Mouse (Mus musculus): ENCODE measurements around the gene Polr3b. TPM values are rescaled to one million over a fixed set of nuclear protein-coding genes. Genes with fewer than 3 reads are reported as not detected.

Gene Polr3b
- polyA plus RNA-seq, 1 experiment from 2014 or later, result 18.2 TPM

DNA sequence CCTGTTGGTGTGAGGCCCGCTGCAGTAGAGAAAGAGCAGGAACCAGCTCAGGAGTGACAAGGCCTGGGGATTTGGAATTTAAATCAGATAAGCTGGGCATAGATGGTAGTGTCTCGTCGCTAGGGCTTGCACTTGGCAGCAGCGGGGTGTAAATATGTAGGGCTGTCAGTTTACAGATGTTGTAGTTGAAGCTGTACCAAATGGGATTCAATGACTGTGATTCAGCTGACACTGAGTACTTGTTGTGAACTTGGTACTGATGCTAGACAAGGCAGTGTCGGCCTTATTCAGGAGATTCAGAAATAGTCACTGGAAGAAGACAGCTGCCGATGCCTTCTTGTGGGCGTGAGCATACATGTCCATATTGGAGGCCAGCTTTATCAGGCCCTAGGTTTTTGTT is 39.9 kb upstream of the Polr3b start:
- 87% methylated on average over 7 of the region's 7 CpGs for whole genome bisulfite sequencing
- Histone ChIP-seq H3K4me1 (replicated peaks; ENCODE audit: control insufficient read depth, insufficient read depth, low read length) (no peaks in the 10 kb centered on the region), H3K27ac (ENCODE audit: low read depth, low read length) (no peak overlapping the region), H3K4me3 (ENCODE audit: low read depth, low read length) (no peak overlapping the region), H3K4me2 (replicated peaks; ENCODE audit: low read depth, low read length) (no peak overlapping the region), H3K9ac (ENCODE audit: low read depth, low read length) (no peak overlapping the region), H3K36me3 (ENCODE audit: control insufficient read depth, insufficient read depth, low read length) (no peaks in the 10 kb centered on the region), H3K27me3 (ENCODE audit: control insufficient read depth, insufficient read depth, low read length) (no peaks in the 10 kb centered on the region; the same call in 1 of the 2 replicates), H3K9me3 (ENCODE audit: control insufficient read depth, low read length) (no peaks in the 10 kb centered on the region)
- DNase-seq (ENCODE audit: low spot score), result no peak
- no peak for ATAC-seq (ENCODE audit: low FRiP score)

DNA sequence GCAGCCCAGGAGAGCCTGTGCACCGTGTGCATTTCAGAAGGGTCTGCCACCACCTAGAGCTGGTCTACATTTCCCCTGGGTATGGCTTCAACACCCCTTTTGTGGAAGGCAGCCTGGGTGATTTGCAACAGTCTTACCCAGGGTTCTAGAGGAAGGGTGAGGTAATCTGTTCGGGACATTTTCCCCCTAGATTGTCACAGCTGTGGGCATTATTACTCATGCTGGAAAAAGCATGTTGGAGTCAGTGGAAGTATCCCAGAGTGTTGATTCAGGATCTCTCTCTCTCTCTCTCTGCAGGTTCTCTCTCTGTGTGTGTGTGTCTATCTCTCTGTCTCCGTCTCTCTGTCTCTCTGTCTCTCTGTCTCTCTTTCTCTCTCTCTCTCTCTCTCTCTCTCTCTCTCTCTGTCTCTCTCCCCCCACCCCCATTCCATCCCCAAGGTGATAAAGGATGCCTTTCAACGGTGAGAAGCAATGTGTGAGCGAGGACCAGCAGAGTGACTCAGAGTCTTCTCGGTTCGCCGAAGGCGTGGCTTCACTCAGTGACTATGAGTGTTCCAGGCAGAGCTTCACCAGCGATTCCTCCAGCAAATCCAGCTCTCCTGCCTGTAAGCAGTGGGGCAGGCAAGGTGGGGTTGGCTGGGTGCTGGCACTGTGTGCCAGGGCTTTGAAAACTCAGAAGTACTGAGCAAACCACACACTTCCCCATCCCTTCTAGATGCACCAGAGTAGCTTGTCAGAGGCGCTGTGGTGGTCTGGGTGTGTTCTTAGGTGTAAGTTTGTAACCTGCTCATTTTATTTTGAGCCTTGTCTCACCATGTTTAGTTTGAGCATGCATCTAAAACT is 37.4 kb upstream of the Polr3b start:
- no peaks in the 10 kb centered on the region for H3K36me3 ChIP-seq (ENCODE audit: control insufficient read depth, insufficient read depth, low read length)
- WGBS, result 77% methylated on average over 11 of the region's 11 CpGs
- H3K4me3 ChIP-seq (ENCODE audit: low read depth, low read length), result no peak overlapping the region
- no peaks in the 10 kb centered on the region for H3K9me3 ChIP-seq (ENCODE audit: control insufficient read depth, low read length)
- no peak overlapping the region for H3K4me2 ChIP-seq (replicated peaks; ENCODE audit: low read depth, low read length)
- DNase-seq (ENCODE audit: low spot score) (no peak), ATAC-seq (ENCODE audit: low FRiP score) (no peak)
- no peaks in the 10 kb centered on the region for H3K4me1 ChIP-seq (replicated peaks; ENCODE audit: control insufficient read depth, insufficient read depth, low read length)
- H3K9ac ChIP-seq (ENCODE audit: low read depth, low read length), result no peak overlapping the region
- no peak overlapping the region for H3K27ac ChIP-seq (ENCODE audit: low read depth, low read length)
- H3K27me3 ChIP-seq (ENCODE audit: control insufficient read depth, insufficient read depth, low read length), result no peaks in the 10 kb centered on the region

DNA sequence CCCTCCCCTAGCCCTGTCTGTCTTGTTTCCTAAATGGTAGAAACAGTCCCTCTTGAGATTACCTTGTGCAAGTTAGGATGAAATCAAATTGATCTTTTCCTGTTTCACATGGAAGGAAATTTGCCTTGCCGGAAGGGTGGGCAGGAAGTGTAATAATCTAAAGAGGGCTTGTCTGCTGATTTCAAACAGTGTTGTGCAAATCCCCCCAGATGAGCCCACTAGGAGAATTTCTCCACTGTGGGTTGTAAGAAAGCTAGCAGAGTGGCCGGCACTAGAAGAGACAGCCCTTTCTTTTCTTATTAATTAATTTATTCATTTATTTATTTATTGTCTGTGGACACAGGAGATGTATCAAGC is 36.8 kb upstream of the Polr3b start:
- H3K4me1 ChIP-seq (replicated peaks; ENCODE audit: control insufficient read depth, insufficient read depth, low read length), result no peaks in the 10 kb centered on the region
- no peaks in the 10 kb centered on the region for H3K36me3 ChIP-seq (ENCODE audit: control insufficient read depth, insufficient read depth, low read length)
- no peak for ATAC-seq (ENCODE audit: low FRiP score)
- DNase-seq (ENCODE audit: low spot score), result no peak
- no peak overlapping the region for H3K4me3 ChIP-seq (ENCODE audit: low read depth, low read length)
- H3K9ac ChIP-seq (ENCODE audit: low read depth, low read length), result no peak overlapping the region
- no peak overlapping the region for H3K27ac ChIP-seq (ENCODE audit: low read depth, low read length)
- H3K9me3 ChIP-seq (ENCODE audit: control insufficient read depth, low read length), result no peaks in the 10 kb centered on the region
- WGBS, result 85% methylated on average over 2 of the region's 2 CpGs
- no peak overlapping the region for H3K4me2 ChIP-seq (replicated peaks; ENCODE audit: low read depth, low read length)
- H3K27me3 ChIP-seq (ENCODE audit: control insufficient read depth, insufficient read depth, low read length), result no peaks in the 10 kb centered on the region

DNA sequence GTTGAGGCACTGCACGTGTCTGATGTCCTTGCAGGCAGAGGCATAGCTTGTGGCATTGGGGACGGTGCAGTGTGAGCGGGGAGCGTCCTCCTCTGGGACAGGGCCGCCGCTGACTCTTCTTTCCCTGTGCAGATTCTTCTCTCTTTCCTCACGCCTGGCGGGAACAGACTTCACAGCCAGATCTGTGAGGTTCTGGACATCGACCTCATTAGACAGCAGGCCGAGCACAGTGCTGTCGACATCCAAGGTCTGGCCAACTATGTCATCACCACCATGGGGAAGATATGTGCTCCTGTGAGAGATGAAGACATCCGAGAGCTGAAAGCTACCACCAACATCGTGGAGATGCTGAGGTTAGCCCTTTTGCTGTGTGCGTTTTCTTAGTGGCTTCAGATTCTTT is 31.1 kb upstream of the Polr3b start:
- Histone ChIP-seq H3K36me3 (ENCODE audit: control insufficient read depth, insufficient read depth, low read length) (no peaks in the 10 kb centered on the region), H3K4me3 (ENCODE audit: low read depth, low read length) (no peak overlapping the region), H3K4me2 (replicated peaks; ENCODE audit: low read depth, low read length) (no peak overlapping the region), H3K27me3 (ENCODE audit: control insufficient read depth, insufficient read depth, low read length) (no peaks in the 10 kb centered on the region), H3K4me1 (replicated peaks; ENCODE audit: control insufficient read depth, insufficient read depth, low read length) (no peaks in the 10 kb centered on the region), H3K9me3 (ENCODE audit: control insufficient read depth, low read length) (no peaks in the 10 kb centered on the region), H3K9ac (ENCODE audit: low read depth, low read length) (no peak overlapping the region), H3K27ac (ENCODE audit: low read depth, low read length) (no peak overlapping the region)
- WGBS, result 80% methylated on average over 14 of the region's 14 CpGs
- ATAC-seq (ENCODE audit: low FRiP score), result no peak
- DNase-seq (ENCODE audit: low spot score), result no peak

DNA sequence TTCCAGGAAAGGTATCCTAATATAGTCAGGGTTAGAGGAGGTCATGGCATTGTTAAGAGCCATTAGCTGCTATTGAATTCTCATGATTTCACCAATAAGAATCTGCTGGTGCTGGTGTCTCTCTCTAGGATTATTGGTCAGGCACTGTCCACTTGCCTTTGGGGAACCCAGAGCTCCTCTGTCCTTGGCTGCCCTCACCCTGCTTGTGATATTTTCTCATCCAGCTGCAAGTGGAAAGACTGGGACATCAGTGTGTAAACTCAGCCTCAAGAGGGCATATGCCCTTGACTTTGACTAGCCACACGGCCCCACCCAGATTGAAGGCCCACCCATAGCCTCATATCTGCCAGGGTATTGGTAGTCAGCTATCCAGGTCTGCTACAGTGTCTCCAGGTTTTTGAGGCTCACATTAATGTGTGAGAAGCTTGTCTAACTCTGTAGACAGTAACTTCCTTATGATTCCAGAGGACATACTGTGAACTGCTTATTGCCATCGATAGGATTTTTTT is 30.4 kb upstream of the Polr3b start:
- H3K27me3 ChIP-seq (ENCODE audit: control insufficient read depth, insufficient read depth, low read length), result no peaks in the 10 kb centered on the region
- no peak overlapping the region for H3K27ac ChIP-seq (ENCODE audit: low read depth, low read length)
- H3K9ac ChIP-seq (ENCODE audit: low read depth, low read length), result no peak overlapping the region
- ATAC-seq (ENCODE audit: low FRiP score) (no peak), DNase-seq (ENCODE audit: low spot score) (no peak)
- no peaks in the 10 kb centered on the region for H3K4me1 ChIP-seq (replicated peaks; ENCODE audit: control insufficient read depth, insufficient read depth, low read length)
- WGBS, result 94% methylated on average over 2 of the region's 2 CpGs
- H3K36me3 ChIP-seq (ENCODE audit: control insufficient read depth, insufficient read depth, low read length), result no peaks in the 10 kb centered on the region
- no peak overlapping the region for H3K4me2 ChIP-seq (replicated peaks; ENCODE audit: low read depth, low read length)
- no peak overlapping the region for H3K4me3 ChIP-seq (ENCODE audit: low read depth, low read length)
- no peaks in the 10 kb centered on the region for H3K9me3 ChIP-seq (ENCODE audit: control insufficient read depth, low read length)

DNA sequence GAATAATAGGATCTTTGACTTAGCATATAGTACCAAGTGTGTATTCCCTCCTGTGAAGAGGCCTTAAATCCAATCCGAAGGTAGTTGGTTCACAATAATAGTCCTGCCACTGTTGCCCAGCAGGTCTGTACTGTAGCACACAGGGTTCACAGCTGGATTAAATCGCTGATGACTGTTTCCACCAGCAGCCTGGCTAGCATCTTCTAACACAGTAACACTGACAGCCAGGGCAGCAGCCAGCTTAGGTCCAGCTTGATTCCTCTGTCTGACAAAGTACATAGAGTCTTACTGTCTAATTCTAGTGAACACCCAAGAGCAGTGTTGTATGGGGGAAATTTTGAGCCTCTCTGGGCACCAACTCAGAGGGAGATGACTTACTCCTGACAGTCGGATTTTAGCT is 29.3 kb upstream of the Polr3b start:
- Histone ChIP-seq H3K4me3 (ENCODE audit: low read depth, low read length) (no peak overlapping the region), H3K9me3 (ENCODE audit: control insufficient read depth, low read length) (no peaks in the 10 kb centered on the region), H3K9ac (ENCODE audit: low read depth, low read length) (no peak overlapping the region), H3K36me3 (ENCODE audit: control insufficient read depth, insufficient read depth, low read length) (no peaks in the 10 kb centered on the region), H3K4me2 (replicated peaks; ENCODE audit: low read depth, low read length) (no peak overlapping the region), H3K27ac (ENCODE audit: low read depth, low read length) (no peak overlapping the region), H3K4me1 (replicated peaks; ENCODE audit: control insufficient read depth, insufficient read depth, low read length) (no peaks in the 10 kb centered on the region), H3K27me3 (ENCODE audit: control insufficient read depth, insufficient read depth, low read length) (no peaks in the 10 kb centered on the region)
- no peak for ATAC-seq (ENCODE audit: low FRiP score)
- DNase-seq (ENCODE audit: low spot score), result no peak
- 64% methylated on average over 3 of the region's 3 CpGs for WGBS

DNA sequence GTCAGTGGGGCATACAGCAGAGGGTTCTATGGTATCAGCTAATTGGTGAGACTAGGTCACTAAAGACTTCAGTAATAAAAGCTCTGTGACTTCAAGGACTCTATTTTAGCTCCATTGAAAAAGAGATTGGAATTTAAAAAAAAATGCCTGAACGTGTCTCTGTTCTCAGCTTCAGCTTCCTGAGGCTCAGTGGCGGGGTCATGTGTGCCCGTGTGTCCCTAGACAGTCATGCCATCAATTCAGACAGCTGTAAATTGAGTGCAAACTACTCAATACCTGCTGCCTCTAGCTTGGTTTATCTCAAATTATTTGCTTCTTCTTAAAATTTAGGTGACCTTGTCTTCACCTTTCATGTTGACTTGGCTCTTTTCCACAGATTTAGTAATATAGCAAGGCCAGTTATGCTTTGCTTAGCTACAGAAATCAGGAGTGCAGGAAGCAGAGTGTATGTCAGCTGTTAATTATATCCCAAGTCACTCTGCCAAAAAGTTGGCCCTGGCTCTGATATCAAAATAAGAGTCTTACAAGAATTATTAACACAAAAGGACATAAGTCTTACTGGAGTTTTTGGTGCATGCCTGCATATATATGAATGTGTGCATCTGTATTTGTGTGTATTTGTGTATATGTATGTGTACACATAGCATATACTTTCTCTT is 24.8 kb upstream of the Polr3b start:
- no peak for DNase-seq (ENCODE audit: low spot score)
- Histone ChIP-seq H3K27ac (ENCODE audit: low read depth, low read length) (no peak overlapping the region), H3K4me2 (replicated peaks; ENCODE audit: low read depth, low read length) (no peak overlapping the region), H3K4me1 (replicated peaks; ENCODE audit: control insufficient read depth, insufficient read depth, low read length) (no peaks in the 10 kb centered on the region), H3K4me3 (ENCODE audit: low read depth, low read length) (no peak overlapping the region), H3K36me3 (ENCODE audit: control insufficient read depth, insufficient read depth, low read length) (no peaks in the 10 kb centered on the region), H3K9me3 (ENCODE audit: control insufficient read depth, low read length) (no peaks in the 10 kb centered on the region), H3K27me3 (ENCODE audit: control insufficient read depth, insufficient read depth, low read length) (no peaks in the 10 kb centered on the region), H3K9ac (ENCODE audit: low read depth, low read length) (no peak overlapping the region)
- ATAC-seq (ENCODE audit: low FRiP score), result no peak
- 72% methylated on average over 3 of the region's 3 CpGs for WGBS

GRCm38 (mm10) chr10:84598172-84598571 is 23.9 kb upstream of the Polr3b start:
- ATAC-seq (ENCODE audit: low FRiP score) (no peak), DNase-seq (ENCODE audit: low spot score) (no peak)
- H3K9me3 ChIP-seq (ENCODE audit: control insufficient read depth, low read length), result no peaks in the 10 kb centered on the region
- 31% methylated on average over 1 of the region's 1 CpGs for WGBS
- H3K36me3 ChIP-seq (ENCODE audit: control insufficient read depth, insufficient read depth, low read length), result no peaks in the 10 kb centered on the region
- no peak overlapping the region for H3K4me3 ChIP-seq (ENCODE audit: low read depth, low read length)
- H3K27ac ChIP-seq (ENCODE audit: low read depth, low read length), result no peak overlapping the region
- H3K27me3 ChIP-seq (ENCODE audit: control insufficient read depth, insufficient read depth, low read length), result no peaks in the 10 kb centered on the region
- no peak overlapping the region for H3K4me2 ChIP-seq (replicated peaks; ENCODE audit: low read depth, low read length)
- H3K4me1 ChIP-seq (replicated peaks; ENCODE audit: control insufficient read depth, insufficient read depth, low read length), result no peaks in the 10 kb centered on the region
- no peak overlapping the region for H3K9ac ChIP-seq (ENCODE audit: low read depth, low read length)

GRCm38 (mm10) chr10:84600136-84600535 is 22.0 kb upstream of the Polr3b start:
- Histone ChIP-seq H3K27ac (ENCODE audit: low read depth, low read length) (no peak overlapping the region), H3K4me1 (replicated peaks; ENCODE audit: control insufficient read depth, insufficient read depth, low read length) (no peaks in the 10 kb centered on the region), H3K4me3 (ENCODE audit: low read depth, low read length) (no peak overlapping the region), H3K27me3 (ENCODE audit: control insufficient read depth, insufficient read depth, low read length) (no peaks in the 10 kb centered on the region), H3K36me3 (ENCODE audit: control insufficient read depth, insufficient read depth, low read length) (no peaks in the 10 kb centered on the region), H3K4me2 (replicated peaks; ENCODE audit: low read depth, low read length) (no peak overlapping the region), H3K9me3 (ENCODE audit: control insufficient read depth, low read length) (no peaks in the 10 kb centered on the region), H3K9ac (ENCODE audit: low read depth, low read length) (no peak overlapping the region)
- DNase-seq (ENCODE audit: low spot score), result no peak
- WGBS, result 87% methylated on average over 6 of the region's 6 CpGs
- ATAC-seq (ENCODE audit: low FRiP score), result no peak
